Mouse (Mus musculus) C2C12 (cell line): ENCODE data around the gene Zfp692.

Experiments used
- CEBPB ChIP-seq: IDR thresholded peaks from one replicate; pipeline ENCODE4 v1.6.1; 2011; ENCODE audit warnings: low read depth, mild to moderate bottlenecking, control low read depth, moderate library complexity
- CTCF ChIP-seq: IDR thresholded peaks from one replicate; pipeline ENCODE4 v1.5.1; 2011; ENCODE audit not compliant: control insufficient read depth, insufficient read depth, insufficient read length
- MAX ChIP-seq: IDR thresholded peaks from one replicate; pipeline ENCODE4 v1.6.1; 2011; ENCODE audit warnings: mild to moderate bottlenecking, control low read depth
- MYOD1 ChIP-seq: IDR thresholded peaks from one replicate; pipeline ENCODE4 v1.6.1; 2011; ENCODE audit warnings: low read depth; ENCODE audit not compliant: control insufficient read depth, insufficient read length
- MYOG ChIP-seq: IDR thresholded peaks from one replicate; pipeline ENCODE4 v1.6.1; 2011; ENCODE audit not compliant: control insufficient read depth, insufficient read length; ENCODE audit errors: extremely low read depth

GRCm38 (mm10) chr11:58331546-58331945 is 24.7 kb downstream of the Zfp692 start:
- TF ChIP-seq CTCF (no peak), MYOG (no peak), MAX (no peak), CEBPB (no peak), MYOD1 (no peak)
